Mouse (Mus musculus) thymus, postnatal 14 days (tissue): ENCODE data around the gene Lsg1.
A peak's percentile ranks its signal among the peaks of the same experiment; 100 is the strongest.

Experiments
- DNase-seq: peaks from one replicate; pipeline ENCODE4 v3.0.0; 2021

The Lsg1 gene

DNA sequence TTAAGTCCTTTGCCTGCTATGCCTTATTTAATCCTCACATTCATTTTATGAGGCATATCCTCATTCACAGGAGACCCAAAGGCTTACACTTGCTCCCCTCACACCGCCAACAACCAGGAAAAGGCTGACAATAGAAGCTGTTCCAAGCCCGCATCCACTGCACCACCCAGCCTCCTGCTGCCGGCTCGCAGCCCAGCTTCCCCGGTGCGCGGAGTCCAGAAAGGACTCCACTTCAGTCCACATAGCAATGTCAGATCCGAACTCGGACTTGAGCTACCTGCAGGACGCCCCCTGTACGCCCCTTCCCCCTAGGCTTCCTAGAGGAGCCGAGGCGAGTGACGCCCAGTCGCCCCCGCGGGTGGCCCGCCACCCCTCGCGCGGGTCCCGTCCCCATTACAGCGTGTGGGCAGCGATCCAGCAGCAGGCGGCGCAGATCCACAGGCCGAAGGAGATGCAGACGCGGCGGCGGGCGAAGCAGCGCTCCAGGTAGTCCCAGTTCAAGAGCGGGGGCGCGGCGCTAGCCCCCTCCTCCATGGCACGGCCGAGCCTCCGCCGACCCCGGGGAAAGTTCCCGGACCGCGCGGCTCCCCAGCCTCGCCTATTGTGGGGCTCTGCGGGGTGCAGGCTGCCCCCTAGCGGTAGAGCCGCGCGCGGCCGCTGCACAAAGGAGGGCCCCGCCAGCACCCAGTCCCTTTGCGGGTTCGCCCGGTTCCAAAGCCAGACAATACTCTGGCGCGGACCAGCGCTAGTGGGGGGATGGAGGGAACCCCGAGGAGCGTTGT, 37.2 kb downstream of the Lsg1 start:
- peak; percentile 81 for DNase-seq

DNA sequence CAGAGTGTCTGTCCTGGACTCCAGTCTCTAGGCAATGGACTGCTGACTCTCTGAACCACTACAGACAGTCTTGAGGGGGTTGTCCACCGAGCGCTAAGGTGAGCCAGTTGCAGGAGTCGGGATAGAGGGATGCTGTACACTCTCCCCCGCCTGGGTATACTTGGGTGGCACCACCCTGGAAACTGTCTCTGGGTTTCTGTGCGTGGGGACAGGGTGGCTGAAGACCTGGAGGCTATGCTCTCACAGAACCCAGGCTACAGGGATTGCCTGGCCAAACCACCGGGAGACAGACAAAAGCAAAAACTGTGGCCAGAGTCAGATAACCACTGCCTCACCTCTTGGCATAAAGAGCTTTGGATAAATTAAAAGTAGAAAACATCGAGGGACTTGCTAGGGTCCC, 37.9 kb downstream of the Lsg1 start:
- no peak for DNase-seq

DNA sequence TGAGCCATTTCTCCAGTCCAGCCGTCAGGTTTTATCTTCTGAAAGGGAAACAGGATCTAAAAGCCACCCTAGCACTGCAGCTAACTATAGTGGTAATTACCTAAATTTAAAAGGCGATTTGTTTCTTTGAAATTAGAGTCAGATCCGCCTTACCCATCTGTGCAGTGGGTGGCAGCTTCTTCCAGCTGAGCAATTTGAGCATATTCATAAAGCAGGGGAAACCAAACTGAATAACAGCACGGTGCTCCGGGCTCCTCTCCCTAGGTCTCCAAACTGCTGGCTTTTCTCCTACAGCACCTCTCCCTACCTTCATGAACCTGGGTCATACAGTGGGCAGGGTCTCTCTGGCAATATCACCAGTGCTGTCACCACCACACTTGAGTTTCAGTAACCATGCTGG, 39.1 kb downstream of the Lsg1 start:
- no peak for DNase-seq

DNA sequence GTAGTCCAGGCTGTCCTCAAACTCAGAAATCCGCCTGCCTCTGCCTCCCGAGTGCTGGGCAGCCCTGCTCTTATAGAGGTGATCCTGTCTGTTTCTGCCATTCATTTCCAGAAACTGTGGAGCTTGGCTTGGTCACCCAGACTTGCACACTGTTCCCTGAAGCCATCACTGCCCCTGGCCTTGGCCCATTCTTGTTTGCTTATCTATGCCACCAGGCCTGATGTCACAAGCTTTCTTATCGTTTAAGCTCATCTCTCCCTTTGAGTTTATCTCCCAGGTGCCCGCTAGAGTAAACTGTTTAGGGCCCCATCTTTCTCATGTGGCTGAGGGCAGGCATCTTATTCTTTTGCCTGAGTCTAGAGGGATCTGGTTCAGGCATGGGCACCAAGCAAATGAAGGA, 42.7 kb downstream of the Lsg1 start:
- no peak for DNase-seq

DNA sequence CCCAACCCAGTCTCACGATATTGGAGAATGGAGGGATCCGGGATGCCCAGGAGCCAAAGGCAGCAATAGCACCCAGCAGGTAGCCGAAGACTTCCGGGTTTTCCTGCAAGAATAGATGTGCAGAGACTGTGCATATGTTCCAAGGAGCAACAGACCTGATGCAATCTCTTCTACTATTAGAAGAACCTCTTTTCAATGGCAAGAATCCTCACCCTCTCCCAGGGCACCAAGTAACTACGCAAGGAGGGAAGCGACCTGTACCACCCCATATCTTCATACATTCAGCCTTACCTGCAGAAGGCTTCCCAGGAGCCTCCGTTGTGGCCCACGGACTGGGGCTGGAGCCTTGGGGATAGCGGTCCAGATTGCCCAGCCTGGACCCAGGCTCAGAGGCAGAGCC, 44.0 kb downstream of the Lsg1 start:
- DNase-seq = no peak

DNA sequence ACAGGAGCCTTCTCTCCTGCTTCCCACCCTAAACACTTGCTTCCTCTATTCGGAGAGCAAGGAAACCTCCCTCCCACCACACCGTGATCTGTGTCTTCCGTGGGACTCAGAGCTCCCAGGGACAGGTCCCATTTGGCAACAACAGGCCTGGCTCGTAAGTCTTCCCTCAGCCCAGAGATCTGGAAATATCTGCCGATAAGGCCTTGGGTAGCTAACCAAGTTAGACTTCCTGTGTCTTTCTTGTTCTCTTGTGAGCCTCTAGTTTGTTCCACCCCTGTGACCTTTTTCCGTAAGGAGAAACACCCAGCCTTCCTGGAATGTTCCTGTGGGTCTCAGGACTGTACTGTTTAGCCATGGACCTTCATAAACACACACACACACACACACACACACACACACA, 44.6 kb downstream of the Lsg1 start:
- no peak for DNase-seq

DNA sequence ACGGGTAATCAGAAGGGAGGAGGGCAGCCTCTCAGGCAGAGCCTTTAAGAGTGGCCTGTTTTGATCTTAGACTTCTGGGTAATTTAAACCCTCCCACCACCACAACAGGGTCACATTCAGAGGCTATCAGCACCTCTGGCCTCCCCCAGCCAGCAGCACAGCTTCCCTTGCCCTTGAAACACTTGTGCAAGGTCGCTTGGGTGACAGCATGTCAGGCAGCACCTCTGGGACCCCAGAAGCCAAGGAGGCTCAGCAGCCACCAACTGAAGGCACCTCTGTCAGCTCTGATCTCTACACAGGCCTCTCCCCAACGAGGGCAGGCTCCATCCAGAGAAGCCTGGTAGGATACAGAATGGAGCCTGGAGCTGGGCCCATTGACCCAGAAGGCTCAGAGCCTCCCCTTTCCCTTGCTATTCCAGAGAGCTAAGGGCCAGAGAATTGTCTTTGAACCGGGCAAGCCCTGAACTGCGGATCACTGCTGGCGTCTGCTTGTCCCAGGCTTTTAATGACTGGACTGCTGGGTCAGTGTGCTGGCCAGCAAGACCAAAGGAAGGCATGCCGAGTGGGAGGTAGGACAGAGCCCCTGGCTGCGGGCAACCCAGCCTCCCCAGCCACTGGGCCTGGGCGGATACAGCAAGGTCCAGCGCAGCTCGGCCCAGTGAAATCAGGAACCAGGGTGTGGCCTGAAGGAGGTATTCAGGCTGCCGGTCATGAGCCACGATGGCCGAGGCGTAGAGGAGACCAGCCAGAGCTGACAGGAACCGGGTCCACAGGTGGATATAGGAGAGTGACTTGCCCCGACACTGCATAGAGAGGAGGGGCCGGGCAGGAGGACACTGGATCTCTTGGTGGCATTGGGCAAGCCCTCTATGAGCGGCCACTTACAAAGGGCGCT, 47.0 kb downstream of the Lsg1 start:
- DNase-seq = no peak

DNA sequence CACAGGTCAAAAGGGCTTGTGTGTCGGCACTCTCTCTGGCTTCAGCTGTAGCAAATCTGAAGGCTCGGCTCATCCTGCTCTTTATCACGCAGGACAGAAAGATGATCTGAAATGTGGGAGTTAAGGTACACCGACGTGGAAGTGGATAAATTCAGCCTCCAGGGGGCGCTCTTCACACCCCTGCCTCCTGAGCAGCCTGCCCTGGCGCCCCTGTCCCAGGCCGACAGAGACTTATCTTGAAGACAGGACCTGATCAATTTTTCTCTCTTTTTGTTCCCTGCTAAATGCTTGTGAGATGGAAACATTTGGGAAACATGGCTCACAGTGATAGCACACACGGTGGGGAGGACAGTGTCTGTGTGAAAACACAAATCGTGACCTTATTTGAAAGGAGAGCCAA, 48.0 kb downstream of the Lsg1 start:
- peak; percentile 69 for DNase-seq

DNA sequence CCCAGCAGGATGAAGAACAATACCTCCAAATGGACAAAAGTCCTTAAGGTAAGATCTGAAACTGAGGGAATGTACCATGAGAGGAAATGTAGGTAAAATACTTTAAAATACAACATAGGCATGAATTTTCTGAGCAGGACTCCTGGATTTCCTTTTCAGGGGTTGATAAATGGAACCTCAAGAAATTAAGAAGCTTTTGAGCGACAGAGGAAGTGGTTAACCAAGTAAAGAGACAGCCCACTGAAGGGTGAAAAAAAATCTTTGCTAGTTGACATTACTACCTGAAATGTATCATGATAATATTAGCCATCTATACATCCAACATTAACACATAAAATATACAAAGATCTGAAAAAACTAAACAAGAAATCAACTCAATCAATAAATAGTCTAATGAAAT, 52.3 kb downstream of the Lsg1 start:
- no peak for DNase-seq

DNA sequence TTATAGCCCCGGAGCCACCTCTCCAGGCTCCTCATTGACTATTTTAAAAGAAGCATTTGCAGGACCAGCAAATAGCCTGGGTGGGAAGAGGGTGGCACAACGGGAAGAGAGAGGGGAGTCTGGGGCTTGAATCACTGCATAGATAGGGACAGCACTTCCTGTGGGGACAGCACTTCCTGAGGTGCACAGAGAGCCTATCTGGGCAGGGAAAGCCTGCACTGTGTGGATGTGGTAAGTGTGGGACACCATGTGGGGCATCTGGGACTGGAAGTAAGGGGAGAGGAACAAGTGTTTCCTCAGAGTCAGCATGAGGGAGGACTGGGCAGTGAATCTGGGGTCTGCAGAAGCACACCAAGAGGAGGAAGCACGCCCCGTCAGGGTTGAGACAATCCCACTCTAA, 53.8 kb downstream of the Lsg1 start:
- no peak for DNase-seq

DNA sequence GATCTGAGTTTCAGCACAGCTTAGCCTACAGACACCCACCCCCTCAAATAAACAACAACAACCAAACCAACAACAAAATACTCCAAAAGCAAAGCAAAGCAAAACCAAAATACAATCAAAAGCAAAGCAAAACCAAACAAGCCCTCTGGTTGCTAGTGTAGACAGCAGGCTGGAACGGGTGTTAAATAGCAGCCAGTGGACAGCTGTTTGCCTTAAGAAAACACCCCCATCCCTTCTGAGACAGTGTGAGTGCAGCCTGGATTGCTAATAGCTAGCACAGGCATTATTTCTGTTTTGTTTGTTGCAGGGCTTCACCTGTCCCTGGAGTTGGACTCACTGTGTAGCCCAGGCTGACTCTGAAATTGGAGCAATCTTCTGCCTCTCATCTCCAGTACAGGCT, 54.5 kb downstream of the Lsg1 start:
- no peak for DNase-seq

DNA sequence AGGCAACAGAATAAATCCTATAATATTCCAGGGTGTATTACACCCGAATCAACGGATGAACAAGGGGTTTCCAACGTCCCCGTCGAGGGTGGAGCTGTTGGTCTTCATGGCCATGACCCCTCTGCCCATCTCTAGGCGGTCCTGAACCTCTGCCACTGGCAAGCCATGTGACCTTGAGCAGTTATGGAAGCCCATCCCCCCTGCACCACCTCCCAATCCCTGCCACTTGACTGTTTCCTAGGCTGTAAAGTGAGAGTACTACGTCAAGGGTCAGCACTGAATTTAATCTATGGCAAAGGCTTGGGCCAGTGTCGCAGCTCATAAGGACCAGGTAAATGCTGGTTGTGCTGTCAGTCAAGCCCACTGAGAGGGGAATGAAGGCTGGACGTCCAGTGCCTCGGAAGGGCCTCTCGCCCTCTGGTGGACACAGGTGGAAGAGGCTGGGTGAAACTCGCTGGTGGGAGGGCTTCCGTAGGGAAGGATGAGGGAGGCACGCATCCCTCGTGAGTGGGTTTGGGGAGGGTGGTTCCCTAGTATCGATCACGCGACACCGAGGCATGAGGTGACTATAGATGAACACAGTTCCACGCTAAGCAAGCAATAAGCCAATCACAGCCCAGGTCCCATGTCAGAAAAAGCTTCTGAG, 55.5 kb downstream of the Lsg1 start:
- DNase-seq = peak; percentile 52

DNA sequence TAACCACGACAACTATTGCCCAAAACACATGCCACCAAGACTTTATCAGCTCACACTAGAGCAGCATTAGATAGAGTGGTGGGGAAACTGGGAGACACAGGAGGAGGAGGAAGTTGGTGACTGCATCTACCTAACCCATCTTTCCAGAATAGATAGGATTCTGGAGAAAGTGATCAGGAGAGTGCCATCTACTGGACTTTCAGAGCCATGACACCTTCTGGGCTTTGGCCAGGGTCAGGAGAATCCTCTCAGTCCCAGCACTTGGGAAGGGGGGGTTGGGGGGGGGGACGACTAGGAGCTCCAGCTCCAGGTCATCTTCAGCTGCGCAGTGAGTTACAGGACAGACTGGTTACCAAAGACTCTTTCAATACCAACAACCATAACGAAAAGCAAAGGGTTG, 56.6 kb downstream of the Lsg1 start:
- no peak for DNase-seq

DNA sequence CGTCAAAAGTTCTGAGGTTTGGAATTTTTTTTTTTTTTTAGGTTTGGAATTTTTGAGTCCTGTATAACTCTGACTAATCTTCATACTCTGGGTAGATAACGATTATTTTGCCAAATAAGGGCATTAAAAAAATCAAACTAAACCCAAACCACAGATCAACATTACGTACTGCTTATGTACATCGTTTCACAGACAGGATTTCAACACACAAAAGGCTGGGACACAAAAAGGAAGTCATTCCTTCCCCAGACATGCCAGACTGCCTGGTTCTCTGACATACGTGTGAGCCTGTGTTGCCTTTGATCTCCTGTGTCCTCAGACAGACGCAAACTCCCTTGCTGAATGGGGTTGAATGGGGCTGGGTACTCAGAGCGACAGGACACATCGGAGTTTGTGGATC, 59.0 kb downstream of the Lsg1 start:
- DNase-seq = no peak

DNA sequence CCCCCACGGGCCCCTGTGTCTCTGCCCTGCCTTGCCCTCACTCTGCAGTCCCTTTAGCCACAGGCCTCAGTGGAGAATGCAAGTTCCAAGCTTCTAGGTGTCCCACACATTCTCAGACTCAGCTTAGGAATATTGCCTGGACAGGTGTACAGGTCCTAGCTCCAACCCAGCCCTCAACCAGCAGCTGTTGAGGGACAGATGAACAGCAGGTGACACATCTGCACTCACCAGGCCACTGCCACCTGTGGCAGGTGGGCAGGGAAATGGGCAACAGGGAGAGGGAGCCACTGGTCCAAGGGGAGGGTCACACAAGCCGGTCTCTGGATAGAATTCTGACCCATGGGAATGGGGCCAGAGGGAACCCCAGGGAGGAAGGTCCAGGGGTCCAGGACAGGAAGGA, 59.5 kb downstream of the Lsg1 start:
- DNase-seq = no peak

DNA sequence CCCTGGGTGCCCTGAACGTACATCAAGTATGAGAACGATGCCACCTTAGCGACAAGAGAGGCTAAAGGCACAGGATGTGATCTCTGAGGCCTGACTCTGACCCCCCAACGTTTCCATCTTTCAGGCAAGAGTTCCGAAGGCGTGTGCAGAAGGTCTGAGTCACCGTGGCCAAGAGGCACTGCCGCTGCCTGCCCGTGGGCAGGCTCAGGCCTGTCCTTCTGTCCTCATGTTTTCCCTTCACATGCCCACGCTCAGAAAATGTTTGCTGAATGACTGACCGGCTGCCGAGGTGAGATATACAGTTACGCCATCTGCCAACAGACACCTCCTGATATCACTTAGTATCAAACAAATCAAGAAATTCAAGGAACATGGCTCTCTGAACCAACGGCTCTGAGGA, 61.6 kb downstream of the Lsg1 start:
- DNase-seq = no peak

DNA sequence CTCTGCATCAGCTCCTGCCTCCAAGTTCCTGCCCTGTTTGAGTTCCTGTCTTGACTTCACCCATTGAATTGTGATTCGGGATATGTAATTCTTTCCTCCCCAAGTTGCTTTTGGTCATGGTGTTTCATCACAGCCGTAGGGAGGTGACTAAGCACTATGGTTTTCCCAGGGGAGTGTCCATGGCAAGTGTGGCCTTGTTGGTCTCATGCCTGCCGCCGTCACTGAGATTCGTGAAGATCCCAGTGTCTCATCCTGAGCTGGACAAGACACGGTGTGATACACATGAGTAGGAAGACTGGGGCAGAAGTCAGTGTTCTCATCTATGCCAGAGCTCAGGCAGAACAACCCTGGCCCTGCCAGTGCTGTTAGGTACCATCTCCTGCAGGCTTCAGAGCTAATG, 62.9 kb downstream of the Lsg1 start:
- no peak for DNase-seq

DNA sequence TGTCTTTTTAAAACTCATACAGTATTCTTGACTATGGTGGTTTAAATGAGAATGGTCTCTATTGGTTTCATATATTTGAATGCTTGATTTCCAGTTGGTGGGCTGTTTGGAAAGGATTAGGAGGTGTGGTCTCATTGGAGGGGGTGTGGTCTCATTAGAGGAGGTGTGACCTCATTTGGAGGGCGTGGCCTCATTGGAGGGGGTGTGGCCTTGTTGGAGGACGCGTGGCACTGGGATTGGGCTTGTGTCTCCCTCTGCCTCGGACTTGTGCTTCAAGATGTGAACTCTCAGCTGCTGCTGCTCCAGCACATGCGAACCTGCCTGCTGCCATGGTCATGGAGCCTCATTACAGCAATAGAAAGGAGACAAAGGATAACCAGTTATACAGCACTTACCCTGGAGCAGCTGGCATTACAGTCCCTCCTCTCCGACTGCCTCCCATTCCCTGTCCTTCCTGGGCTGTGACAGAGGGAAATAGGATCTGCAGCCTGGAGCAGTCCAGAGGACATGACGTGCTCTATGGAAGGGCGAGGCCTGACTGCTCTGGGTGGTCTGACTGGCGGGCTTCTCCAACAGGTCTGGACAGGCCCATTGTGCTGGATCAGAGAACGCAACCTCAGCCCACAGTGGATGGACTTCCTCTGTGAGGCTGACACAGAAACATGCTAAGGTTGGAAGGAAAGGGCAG, 65.0 kb downstream of the Lsg1 start:
- no peak for DNase-seq

DNA sequence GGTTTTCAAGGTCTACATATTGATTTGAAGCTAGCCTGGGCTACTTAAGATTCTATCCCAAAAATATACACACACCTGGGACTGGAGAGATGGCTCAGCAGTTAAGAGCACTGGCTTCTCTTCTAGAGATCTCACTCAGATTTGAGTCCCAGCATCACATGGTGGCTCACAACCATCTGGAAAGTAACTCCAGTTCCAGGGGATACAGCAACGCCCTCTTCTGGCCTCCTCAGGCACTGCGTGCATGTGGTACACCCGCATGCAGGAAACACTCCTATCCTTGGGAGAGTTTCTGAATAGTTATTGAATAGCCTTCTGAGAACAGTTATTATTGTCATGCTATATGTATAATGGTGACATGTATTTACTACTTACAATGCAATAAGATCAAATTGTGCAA, 66.2 kb downstream of the Lsg1 start:
- DNase-seq = peak; percentile 43

DNA sequence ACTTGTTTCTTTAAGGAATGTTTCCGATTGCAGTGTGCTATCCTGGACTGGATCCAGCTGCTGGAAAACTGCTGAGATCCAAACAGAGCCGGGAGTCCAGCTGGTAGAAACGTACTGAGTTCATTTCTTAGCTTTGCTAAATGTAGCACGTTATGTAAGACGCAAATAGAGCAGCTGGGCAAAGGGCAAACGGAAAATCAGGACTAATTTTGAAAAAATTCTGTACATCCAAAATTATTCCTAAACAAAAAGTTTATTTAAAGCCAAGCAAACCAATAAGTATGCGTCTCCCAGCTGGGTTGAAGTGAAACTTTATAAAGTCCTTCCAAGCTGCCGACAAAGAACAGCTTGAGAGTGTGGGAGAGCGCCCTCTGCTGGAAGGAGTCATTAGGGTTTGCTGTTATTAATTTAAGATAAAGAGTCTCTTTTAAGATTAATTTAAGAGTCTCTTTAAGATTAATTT, 67.0 kb downstream of the Lsg1 start:
- DNase-seq = peak; percentile 77

DNA sequence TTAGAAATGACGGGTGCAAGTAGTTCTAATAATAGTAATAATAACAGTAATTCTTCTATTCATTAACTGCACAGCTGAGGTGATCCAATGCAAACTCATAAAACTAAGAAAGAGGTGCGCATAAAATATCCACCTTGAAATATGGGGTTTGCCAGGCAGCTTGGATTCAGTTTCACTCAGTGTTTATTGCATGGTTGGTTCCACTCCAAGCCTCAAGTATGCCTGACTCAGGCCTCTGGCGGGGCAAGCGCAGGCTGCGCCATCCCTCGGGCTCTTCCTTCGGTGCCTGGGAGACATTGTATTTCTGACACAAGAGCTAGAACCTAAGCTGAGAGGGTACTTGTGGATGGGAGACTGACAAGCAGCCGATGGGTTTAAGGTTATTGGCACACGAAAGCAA, 68.8 kb downstream of the Lsg1 start:
- no peak for DNase-seq

DNA sequence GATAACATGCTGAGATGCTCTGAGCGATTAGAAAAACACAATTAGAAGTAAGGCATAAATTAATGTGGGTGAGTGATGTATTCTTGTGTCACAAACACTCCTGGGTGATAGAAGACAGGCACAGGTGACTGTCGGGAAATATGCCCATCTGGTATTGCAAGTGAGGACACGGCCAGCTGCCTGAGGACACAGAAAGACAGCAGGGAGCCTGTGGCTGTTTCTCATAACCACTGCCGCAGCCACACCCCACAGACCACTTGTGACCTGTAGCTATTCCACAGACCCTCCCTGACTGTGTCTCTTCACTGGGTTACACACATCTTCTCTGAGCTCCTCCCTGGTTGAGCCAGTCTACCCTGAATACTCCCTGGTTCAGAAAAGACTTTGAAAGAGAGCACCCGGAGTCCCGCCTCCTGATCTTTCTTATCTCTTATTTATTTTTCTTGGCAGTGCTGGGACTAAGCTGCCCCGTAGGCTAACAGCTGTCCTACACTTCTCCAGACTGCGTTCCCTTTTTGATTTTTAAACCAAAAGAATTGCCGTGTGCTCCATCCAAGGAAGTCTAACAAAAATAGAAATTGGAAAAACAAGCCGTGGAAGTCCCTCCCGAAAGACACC, 69.6 kb downstream of the Lsg1 start:
- DNase-seq = no peak

DNA sequence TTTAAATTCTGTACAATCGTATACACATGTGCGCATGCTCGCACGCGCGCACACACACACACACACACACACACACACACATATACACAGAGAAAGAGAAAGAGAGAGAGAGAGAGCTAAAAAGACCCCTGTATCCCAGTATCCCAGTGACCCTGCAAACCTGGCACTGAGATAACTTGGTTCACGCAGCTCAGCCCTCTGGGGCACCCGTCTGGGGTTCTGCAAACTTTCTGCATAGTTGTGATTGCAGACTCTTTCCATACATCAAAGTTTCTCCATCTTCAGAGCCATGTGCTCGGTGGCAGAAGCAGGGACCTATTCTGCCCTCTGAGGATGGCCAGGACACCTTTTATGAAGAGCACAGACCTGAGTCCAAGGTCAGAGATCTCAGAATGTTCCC, 70.4 kb downstream of the Lsg1 start:
- DNase-seq = no peak
